Mouse (Mus musculus): ENCODE results near the gene Arhgap17.

Arhgap17 gene

GRCm38 (mm10) chr7:123368778-123369746, 653 bp downstream of the Arhgap17 start:
- DNase-seq (ENCODE audit: low read depth, low spot score): no peak

GRCm38 (mm10) chr7:123368187-123368586, 1.5 kb downstream of the Arhgap17 start:
- no peak for DNase-seq (ENCODE audit: low read depth, low spot score)

- no peak for DNase-seq (ENCODE audit: low read depth, low spot score)
These were observed 2.2 kb downstream of the Arhgap17 start for GRCm38 (mm10) chr7:123367218-123368150.

GRCm38 (mm10) chr7:123366806-123367205, 2.9 kb downstream of the Arhgap17 start:
- no peak for DNase-seq (ENCODE audit: low read depth, low spot score)

GRCm38 (mm10) chr7:123365876-123366741, 3.6 kb downstream of the Arhgap17 start:
- no peak for DNase-seq (ENCODE audit: low read depth, low spot score)

GRCm38 (mm10) chr7:123363971-123364370, 5.7 kb downstream of the Arhgap17 start:
- DNase-seq (ENCODE audit: low read depth, low spot score): no peak

- DNase-seq (ENCODE audit: low read depth, low spot score): no peak
These were observed 6.9 kb downstream of the Arhgap17 start for GRCm38 (mm10) chr7:123362806-123363205.

GRCm38 (mm10) chr7:123361229-123361980, 8.3 kb downstream of the Arhgap17 start:
- no peak for DNase-seq (ENCODE audit: low read depth, low spot score)

GRCm38 (mm10) chr7:123360185-123360584, 9.5 kb downstream of the Arhgap17 start:
- no peak for DNase-seq (ENCODE audit: low read depth, low spot score)

GRCm38 (mm10) chr7:123359101-123359500, 10.6 kb downstream of the Arhgap17 start:
- DNase-seq (ENCODE audit: low read depth, low spot score): peak; percentile 24

- DNase-seq (ENCODE audit: low read depth, low spot score): no peak
These were observed 13.6 kb downstream of the Arhgap17 start for GRCm38 (mm10) chr7:123356158-123356557.

- no peak for DNase-seq (ENCODE audit: low read depth, low spot score)
These were observed 14.9 kb downstream of the Arhgap17 start for GRCm38 (mm10) chr7:123354851-123355250.

GRCm38 (mm10) chr7:123354392-123354791, 15.3 kb downstream of the Arhgap17 start:
- no peak for DNase-seq (ENCODE audit: low read depth, low spot score)

- DNase-seq (ENCODE audit: low read depth, low spot score): no peak
These were observed 15.8 kb downstream of the Arhgap17 start for GRCm38 (mm10) chr7:123353879-123354278.

GRCm38 (mm10) chr7:123353081-123353480, 16.6 kb downstream of the Arhgap17 start:
- no peak for DNase-seq (ENCODE audit: low read depth, low spot score)

- no peak for DNase-seq (ENCODE audit: low read depth, low spot score)
These were observed 19.5 kb downstream of the Arhgap17 start for GRCm38 (mm10) chr7:123350243-123350642.

GRCm38 (mm10) chr7:123349813-123350212, 19.9 kb downstream of the Arhgap17 start:
- DNase-seq (ENCODE audit: low read depth, low spot score): no peak

- DNase-seq (ENCODE audit: low read depth, low spot score): no peak
These were observed 23.0 kb downstream of the Arhgap17 start for GRCm38 (mm10) chr7:123346631-123347290.

GRCm38 (mm10) chr7:123345041-123345544, 24.6 kb downstream of the Arhgap17 start:
- DNase-seq (ENCODE audit: low read depth, low spot score): no peak
